Mouse (Mus musculus) cerebellum, postnatal 25 days (tissue): ENCODE data around the gene Ptges3l.
"Not testable (repeated sequence)": the region's sequence is repeated elsewhere in the genome, so short reads cannot be mapped to it uniquely, and the experiment has no call there.

Source experiments
- DNase-seq, 2 experiments: peaks; one replicate each; pipeline ENCODE4 v3.0.0; 2021; ENCODE audit warnings: mixed read lengths in 2 of 2

Ptges3l gene

DNA sequence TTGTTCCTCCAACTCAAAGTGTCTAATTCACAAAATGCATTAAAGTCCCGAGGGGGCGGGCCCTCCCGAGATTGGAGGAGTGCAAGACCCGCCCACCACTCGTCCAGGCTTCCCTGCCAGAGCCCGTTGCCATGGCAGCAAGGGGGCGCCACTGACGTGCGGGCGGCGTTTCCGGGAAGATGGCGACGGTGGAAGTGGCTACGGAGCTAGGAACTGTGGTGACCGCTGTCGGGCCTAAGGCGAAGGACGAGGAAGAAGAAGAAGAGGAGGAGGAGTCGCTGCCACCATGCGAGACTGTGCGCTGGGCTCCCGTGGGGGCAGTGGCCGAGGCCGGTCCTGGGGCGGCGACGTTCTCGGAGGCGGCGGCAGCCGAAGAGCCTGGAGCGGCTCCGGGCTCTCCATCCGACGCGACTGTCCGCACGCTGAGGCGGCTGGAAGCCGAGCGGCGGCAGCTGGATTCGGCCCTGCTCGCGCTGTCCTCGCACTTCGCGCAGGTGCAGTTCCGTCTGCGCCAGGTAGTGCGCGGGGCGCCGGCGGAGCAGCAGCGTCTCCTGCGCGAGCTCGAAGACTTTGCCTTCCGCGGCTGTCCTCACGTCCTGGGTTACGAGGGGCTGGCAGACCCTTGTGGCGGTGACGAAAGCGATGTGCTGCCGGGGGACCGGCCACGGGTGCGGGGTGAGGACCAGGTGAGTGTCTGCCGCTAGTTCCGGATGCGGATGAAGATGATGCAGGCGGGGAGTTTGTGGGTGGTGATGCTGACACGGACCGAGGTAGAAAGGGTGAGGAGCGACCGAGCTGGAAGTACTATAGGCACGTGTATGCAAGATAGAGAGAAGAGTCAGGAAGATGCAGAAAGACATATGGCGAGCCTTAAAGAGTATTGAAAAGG is at the start of gene Ptges3l, which contains the start of gene Rundc1:
Ptges3l (minus strand) TSS at position 409 of the 889 bp plus-strand sequence.
Rundc1 (plus strand) TSS at position 161 of the 889 bp plus-strand sequence.
- peak; percentile 97 to 99 for DNase-seq

- no peak for DNase-seq
Measured at GRCm38 (mm10) chr11:101474298-101474697, 49.2 kb upstream of the Ptges3l start.

- not testable (repeated sequence) for DNase-seq
Measured at GRCm38 (mm10) chr11:101473686-101474085, 48.6 kb upstream of the Ptges3l start.

GRCm38 (mm10) chr11:101472336-101472735 is 47.2 kb upstream of the Ptges3l start:
- peak in 1 of 2 experiments; percentile 46 for DNase-seq

- DNase-seq = no peak
Measured at GRCm38 (mm10) chr11:101471926-101472325, 46.8 kb upstream of the Ptges3l start.

- DNase-seq = no peak
Measured at GRCm38 (mm10) chr11:101470206-101470605, 45.1 kb upstream of the Ptges3l start.

GRCm38 (mm10) chr11:101469155-101469554 is 44.0 kb upstream of the Ptges3l start:
- DNase-seq = no peak

GRCm38 (mm10) chr11:101468731-101469130 is 43.6 kb upstream of the Ptges3l start:
- no peak for DNase-seq

- DNase-seq = no peak
Measured at GRCm38 (mm10) chr11:101468263-101468688, 43.1 kb upstream of the Ptges3l start.

DNA sequence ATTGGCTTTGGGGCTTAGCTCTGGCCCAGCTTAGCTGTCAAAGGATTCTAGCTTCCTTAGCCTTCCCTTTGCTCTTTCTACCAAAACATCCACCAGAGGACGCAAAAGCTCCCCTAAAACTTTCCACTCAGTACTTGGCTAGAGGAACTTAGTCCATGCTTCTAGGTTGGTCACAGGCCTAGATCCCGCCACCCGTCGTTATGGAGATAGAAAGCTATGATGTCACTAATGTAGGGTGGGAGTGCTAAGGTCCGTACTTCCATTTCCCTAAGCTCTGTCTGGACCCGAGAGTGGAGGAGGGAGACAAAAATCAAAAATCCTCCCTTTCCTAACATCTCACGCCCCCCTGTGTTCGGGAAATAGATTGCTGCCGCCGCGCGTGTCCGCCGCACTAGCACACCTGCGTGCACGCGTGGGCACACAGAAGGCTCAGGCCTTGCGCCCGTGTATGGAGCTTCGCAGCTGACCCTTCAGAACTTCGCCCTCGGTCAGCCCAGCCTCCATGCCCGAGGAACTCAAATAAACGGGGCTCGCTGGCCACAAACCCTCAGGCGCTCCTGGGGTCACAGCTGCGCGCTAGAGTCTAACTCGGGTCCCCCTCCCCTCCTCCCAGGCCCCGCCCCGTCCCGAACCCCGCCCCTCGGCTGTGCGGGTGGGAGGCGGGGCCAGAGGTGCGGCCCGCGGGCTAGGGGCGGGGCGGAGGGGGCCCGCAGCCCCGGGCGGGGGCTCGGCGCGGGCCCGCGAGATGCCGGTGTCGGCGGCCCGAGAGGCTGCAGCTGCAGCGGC is 42.5 kb upstream of the Ptges3l start:
- DNase-seq = peak; percentile 77 to 85

DNA sequence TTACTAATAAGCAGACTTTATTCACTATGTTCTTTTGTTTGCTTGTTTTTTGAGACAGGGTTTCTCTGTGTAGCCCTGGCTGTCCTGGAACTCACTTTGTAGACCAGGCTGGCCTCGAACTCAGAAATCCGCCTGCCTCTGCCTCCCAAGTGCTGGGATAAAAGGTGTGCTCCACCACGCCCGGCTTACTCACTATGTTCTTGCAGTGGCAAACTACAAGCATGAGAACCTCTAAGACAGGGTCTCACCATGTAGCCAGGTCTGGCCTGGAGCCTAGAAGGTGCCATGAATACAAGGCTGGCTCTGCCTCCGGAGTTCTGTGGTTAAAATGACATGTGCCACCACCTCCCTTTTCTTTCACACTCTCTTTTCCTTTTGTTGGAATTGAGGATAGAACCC is 41.4 kb upstream of the Ptges3l start:
- DNase-seq = not testable (repeated sequence)

DNA sequence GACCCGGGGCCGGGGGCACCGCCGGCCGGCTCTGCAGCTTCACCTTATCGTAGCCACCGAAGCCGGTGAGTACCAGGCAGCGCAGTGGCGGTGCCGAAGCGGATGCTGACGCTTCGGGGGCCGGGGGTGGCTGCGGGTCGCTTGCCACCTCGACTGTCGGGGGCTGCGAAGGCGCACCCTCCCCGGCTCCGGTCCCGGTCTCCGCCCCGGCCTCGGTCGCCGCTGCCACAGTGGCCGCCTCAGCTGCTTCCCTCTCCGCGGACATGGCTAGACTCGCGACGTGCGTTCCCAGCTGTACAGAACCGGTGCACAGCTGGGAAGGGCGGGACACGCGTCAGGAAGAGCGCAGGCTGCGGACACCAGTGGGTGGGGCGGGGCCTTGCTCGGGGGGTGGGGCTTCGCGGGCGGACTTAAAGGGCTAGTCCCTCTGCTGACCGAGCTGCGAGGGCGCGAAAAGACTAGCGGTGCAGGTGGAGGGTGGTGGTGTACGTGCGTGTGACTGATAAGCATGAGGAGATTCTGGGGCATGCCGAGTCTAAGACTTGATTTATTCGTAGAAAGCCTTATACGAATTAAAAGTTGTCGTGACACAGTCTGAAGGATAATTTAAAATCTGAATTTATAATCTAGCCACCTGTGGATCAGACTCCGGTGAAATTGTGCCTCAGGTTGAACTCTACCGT is 40.9 kb upstream of the Ptges3l start, which contains the start of gene Vat1:
Vat1 (minus strand) TSS at position 362 of the 683 bp plus-strand sequence.
- peak; percentile 69 to 84 for DNase-seq

GRCm38 (mm10) chr11:101465101-101465868 is 40.2 kb upstream of the Ptges3l start:
- DNase-seq = peak in 1 of 2 experiments; percentile 43

- no peak for DNase-seq
Measured at GRCm38 (mm10) chr11:101464211-101465100, 39.3 kb upstream of the Ptges3l start, which contains the start of gene Rnd2. TSS of gene Rnd2 (plus strand) at chr11:101464999.

GRCm38 (mm10) chr11:101462583-101463440 is 37.7 kb upstream of the Ptges3l start:
- DNase-seq = no peak

DNA sequence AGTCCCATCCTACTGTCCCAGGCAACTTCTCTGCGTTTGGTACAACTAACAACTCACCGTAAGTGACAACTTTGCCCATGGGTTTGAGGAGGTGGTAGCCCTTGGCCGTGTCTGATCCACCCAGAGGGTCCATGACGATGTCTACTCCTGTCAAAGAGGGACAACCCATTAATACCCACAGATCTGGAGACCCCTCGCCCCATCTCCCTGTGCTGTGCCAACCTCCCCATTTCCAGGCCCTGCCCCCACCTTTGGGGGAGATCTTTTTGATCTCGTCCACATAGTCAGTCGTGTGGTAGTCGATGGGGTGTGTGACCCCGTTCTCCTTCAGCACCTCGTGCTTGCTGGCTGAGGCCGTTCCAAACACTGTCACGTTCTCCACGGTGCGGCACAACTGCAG is 37.0 kb upstream of the Ptges3l start:
- no peak for DNase-seq

- no peak for DNase-seq
Measured at GRCm38 (mm10) chr11:101460321-101460720, 35.2 kb upstream of the Ptges3l start.

DNA sequence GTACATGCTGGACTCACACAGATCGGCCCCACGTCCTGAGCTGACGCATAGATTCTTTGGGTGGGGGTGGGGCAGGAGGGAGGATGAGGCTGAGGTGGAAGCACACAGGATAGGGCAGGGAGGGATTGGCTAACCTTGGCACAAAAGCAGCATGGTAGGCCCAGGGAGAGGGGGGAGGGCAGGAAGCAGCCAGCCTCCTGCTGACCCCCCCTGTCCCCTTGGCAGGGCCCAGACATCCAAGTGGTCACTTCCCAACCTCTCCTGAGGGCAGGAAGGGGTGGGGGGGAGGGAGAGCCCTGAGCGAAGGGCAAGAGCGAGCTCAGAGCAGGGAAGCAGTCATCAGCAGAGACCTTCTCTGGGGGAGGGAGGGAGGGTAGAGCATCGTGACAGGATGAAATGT is 34.6 kb upstream of the Ptges3l start:
- no peak for DNase-seq

- DNase-seq = no peak
Measured at GRCm38 (mm10) chr11:101458217-101458616, 33.1 kb upstream of the Ptges3l start.

- no peak for DNase-seq
Measured at GRCm38 (mm10) chr11:101457631-101458030, 32.5 kb upstream of the Ptges3l start.
